Mouse (Mus musculus): Measurements from ENCODE around the gene Jam2. TPM values are rescaled to one million over a fixed set of nuclear protein-coding genes. Genes with fewer than 3 reads are reported as not detected.

Jam2 gene
- total RNA-seq (2014; rRNA removed): 26.8 and 29.3 TPM in 2 replicates
- polyA plus RNA-seq (2015; fragmentation: Nextera tagmentation; extraction: Ambion mirVana): 20.8 and 21.8 TPM in 2 replicates

DNA sequence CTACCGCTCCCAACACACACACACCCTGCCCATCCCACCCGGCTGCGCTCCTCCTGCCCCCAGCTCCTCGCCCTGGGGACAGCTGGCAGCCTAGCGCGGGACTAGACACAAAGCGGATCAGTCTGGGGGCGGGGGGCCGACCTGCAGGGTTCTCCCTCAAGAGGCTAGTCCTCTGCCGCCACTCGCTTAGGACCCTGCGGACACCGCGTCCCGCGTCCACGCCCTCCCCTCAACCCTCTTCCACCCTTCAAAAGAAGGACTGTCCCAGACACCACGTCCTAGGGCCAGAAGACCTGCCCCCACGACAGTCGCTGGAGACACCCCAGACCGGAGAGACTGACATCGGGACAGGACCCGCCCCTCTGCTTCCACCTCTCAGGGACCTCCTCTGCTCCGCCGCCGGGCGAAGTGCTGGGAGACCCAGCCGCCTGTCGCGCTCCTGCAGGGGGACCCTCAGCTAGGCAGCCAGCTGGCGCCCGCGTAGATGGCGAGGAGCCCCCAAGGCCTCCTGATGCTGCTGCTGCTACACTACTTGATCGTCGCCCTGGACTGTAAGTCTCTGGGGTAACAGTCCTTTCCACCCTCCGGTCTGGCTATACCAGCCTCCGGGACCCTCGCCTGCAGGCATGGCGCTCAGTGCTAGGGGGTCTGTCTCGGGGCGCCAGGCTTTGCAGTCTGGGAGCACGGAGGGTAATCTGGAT is at the start of gene Jam2:
Gene Jam2 (plus strand): TSS at position 121 of the 701 bp plus-strand sequence.
- Histone ChIP-seq H3K27me3 (ENCODE audit: insufficient read depth, low read length) (no peaks in the 10 kb centered on the region), H3K9me3 (ENCODE audit: low read length) (no peaks in the 10 kb centered on the region), H3K36me3 (ENCODE audit: insufficient read depth, low read length) (no peaks in the 10 kb centered on the region), H3K9ac (replicated peaks; ENCODE audit: low read length, poor library complexity, severe bottlenecking) (peak within 1 kb of the TSS; percentile 63), H3K4me3 (ENCODE audit: low read depth, low read length) (peak within 1 kb of the TSS; percentile 57), H3K27ac (ENCODE audit: low read depth, low read length) (peak within 1 kb of the TSS; percentile 78), H3K4me1 (ENCODE audit: insufficient read depth, low read length) (0 out of 2 replicates have a peak, but pooled peaks cover 4% of the 10 kb centered on the region), H3K4me2 (ENCODE audit: low read depth, low read length, poor library complexity, severe bottlenecking) (peak within 1 kb of the TSS; percentile 98)
- ATAC-seq (ENCODE audit: low FRiP score) (peak; percentile 83), DNase-seq (ENCODE audit: low spot score) (peak; percentile 72)
- peak; percentile 19; the same call in 1 of the 2 replicates for TF ChIP-seq CTCF (IDR thresholded peaks at IDR 0.05)
- under 1% methylated on average over 41 of the region's 43 CpGs for WGBS

DNA sequence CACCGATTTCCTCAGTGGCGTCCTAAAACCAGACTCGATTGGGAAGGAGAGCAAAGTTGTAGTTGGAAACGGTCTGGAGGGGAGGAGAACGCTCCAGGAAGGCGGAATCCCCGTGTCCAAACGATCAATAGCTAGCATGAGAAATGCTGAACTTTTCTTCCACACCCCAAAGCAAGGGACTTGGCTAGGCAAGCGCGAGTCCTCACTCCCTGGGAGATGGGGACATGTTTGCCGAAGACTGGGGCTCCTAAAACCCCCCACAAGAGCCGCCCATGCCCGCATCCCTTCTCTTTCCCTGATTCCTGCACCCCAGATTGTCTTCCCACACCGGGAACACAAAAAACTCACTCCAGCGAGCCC is 39.1 kb upstream of the Jam2 start:
- Histone ChIP-seq H3K9me3 (ENCODE audit: low read length) (no peaks in the 10 kb centered on the region), H3K27me3 (ENCODE audit: insufficient read depth, low read length) (no peaks in the 10 kb centered on the region), H3K27ac (ENCODE audit: low read depth, low read length) (peak overlapping the region; percentile 18; the same call in 1 of the 2 replicates), H3K4me1 (ENCODE audit: insufficient read depth, low read length) (no peaks in the 10 kb centered on the region; the same call in 1 of the 2 replicates), H3K4me2 (ENCODE audit: low read depth, low read length, poor library complexity, severe bottlenecking) (peak overlapping the region; percentile 61), H3K36me3 (ENCODE audit: insufficient read depth, low read length) (peaks cover 16% of the 10 kb centered on the region), H3K4me3 (ENCODE audit: low read depth, low read length) (peak overlapping the region; percentile 53), H3K9ac (replicated peaks; ENCODE audit: low read length, poor library complexity, severe bottlenecking) (peak overlapping the region; percentile 73)
- DNase-seq (ENCODE audit: low spot score): peak; percentile 8
- under 1% methylated on average over 15 of the region's 15 CpGs for WGBS
- ATAC-seq (ENCODE audit: low FRiP score): peak; percentile 49
- TF ChIP-seq CTCF (IDR thresholded peaks at IDR 0.05): no peak

DNA sequence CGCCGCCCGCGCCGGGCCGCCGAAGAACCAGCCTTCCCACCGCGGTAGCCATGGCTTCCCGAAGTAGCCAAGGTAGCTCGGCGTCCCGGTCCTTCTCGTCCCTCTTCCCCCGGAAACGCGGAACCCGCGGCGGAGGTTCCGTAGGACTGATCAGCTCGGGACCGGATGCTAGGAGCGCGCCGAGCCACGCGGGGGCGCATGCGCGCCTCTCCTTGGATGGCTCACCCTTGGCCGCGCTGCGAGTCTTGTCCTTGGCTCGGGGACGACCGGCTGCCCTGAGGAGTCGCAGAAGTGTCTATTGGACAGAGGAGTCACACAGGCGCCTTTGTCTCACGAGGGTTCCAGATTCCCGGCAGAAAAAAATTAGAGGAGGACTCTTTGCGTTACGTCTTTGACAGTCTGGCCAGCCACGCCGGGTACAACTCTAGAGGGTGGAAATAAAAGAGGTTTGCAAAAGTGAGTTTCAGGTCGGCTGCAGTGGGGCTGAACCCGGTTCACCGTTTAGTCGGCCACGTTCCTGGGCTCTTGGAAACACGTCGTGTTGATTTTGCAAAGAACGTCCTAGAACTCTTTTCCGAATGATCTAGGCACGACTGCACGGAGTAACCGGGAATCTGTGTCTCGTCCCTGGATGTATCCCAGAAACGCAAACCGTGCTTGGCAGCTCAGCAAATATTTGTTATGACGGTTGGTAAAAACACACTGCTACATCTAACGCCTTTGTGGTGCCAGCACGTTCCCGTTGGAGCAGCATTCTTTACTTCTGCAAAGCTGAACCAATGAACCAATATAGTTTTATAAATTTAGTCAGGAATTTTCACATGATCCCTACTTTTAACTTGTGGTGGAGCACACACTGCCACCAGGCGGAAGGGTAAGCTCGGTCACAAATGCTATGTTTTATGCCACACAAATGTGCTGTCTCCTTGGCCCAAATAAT is 38.5 kb upstream of the Jam2 start, which contains the start of gene Mrpl39:
Gene Mrpl39 (minus strand): TSS at position 577 of the 940 bp plus-strand sequence.
- WGBS: 1% methylated on average over 66 of the region's 66 CpGs
- Histone ChIP-seq H3K36me3 (ENCODE audit: insufficient read depth, low read length) (peaks cover 14% of the 10 kb centered on the region; the same call in 1 of the 2 replicates), H3K4me2 (ENCODE audit: low read depth, low read length, poor library complexity, severe bottlenecking) (peak within 1 kb of the TSS; percentile 61), H3K9me3 (ENCODE audit: low read length) (no peaks in the 10 kb centered on the region), H3K9ac (replicated peaks; ENCODE audit: low read length, poor library complexity, severe bottlenecking) (peak within 1 kb of the TSS; percentile 73), H3K4me3 (ENCODE audit: low read depth, low read length) (peak within 1 kb of the TSS; percentile 53), H3K27me3 (ENCODE audit: insufficient read depth, low read length) (no peaks in the 10 kb centered on the region), H3K4me1 (ENCODE audit: insufficient read depth, low read length) (no peaks in the 10 kb centered on the region; the same call in 1 of the 2 replicates), H3K27ac (ENCODE audit: low read depth, low read length) (peak within 1 kb of the TSS; percentile 47; the same call in 1 of the 2 replicates)
- DNase-seq (ENCODE audit: low spot score): peak; percentile 98
- ATAC-seq (ENCODE audit: low FRiP score): peak; percentile 98
- TF ChIP-seq CTCF (IDR thresholded peaks at IDR 0.05): peak; percentile 89

DNA sequence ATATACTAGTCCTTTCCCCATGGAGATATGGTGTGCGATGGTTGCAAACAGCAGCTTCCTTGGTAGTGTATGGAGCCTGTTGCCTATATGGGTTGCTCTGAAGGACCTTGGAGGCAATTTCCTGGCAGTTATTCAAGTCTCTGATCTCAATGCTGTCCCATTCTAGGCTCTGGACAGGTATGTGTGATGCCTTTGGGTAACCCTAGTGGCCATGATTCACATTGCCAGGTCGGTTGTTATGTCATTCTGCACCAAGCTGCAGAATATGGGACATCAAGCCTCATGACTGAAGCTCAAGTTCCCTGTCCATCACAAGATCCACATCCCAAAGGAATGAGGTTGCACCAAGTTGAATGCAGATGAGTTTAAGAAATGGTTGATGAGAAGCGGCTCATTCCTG is 36.6 kb upstream of the Jam2 start:
- DNase-seq (ENCODE audit: low spot score): no peak
- peak; percentile 23; the same call in 1 of the 2 replicates for TF ChIP-seq CTCF (IDR thresholded peaks at IDR 0.05)
- Histone ChIP-seq H3K27ac (ENCODE audit: low read depth, low read length) (no peak overlapping the region), H3K4me1 (ENCODE audit: insufficient read depth, low read length) (no peaks in the 10 kb centered on the region; the same call in 1 of the 2 replicates), H3K36me3 (ENCODE audit: insufficient read depth, low read length) (no peaks in the 10 kb centered on the region), H3K27me3 (ENCODE audit: insufficient read depth, low read length) (no peaks in the 10 kb centered on the region), H3K4me2 (ENCODE audit: low read depth, low read length, poor library complexity, severe bottlenecking) (no peak overlapping the region), H3K9ac (replicated peaks; ENCODE audit: low read length, poor library complexity, severe bottlenecking) (no peak overlapping the region), H3K9me3 (ENCODE audit: low read length) (no peaks in the 10 kb centered on the region), H3K4me3 (ENCODE audit: low read depth, low read length) (no peak overlapping the region)
- ATAC-seq (ENCODE audit: low FRiP score): no peak
- 75% methylated on average over 3 of the region's 3 CpGs for WGBS

DNA sequence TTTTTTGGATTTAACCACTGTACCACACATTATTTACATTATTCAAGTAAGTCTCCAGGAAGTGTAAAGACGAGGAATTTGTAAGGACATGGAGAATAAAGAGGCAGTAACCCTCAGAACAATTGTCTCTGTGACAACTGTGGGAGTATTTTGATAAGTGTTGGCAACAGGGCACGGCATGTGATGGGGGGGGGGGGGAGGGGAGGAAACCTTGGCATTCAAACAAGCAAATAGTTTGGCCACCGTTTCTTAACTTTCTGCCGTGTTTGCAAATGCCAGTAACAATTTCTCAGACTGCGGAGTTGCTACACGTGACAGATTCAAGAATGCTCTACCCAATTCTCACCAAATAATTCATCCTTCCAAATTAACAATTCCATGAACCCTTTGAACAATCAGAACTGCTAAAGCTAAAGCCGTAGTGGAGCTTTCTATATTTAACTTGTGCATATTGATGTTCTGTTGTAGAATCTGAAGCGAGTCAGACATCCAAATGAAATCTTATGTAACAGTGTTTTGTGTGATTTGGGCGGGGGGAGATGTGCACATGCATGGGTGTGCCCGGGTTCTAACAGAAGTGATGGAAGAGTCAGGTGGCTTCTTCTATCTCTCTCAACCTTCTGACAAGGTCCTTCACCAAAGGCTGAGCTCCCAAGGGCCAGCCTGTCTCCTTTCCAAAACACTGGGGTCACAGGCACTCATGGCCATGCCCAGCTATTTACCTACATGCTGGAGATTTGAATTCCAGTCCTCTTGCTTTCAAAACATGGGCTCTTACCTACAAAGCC is 29.0 kb upstream of the Jam2 start:
- Histone ChIP-seq H3K9ac (replicated peaks; ENCODE audit: low read length, poor library complexity, severe bottlenecking) (no peak overlapping the region), H3K9me3 (ENCODE audit: low read length) (no peaks in the 10 kb centered on the region), H3K4me1 (ENCODE audit: insufficient read depth, low read length) (no peaks in the 10 kb centered on the region), H3K27ac (ENCODE audit: low read depth, low read length) (no peak overlapping the region), H3K36me3 (ENCODE audit: insufficient read depth, low read length) (no peaks in the 10 kb centered on the region), H3K4me2 (ENCODE audit: low read depth, low read length, poor library complexity, severe bottlenecking) (no peak overlapping the region), H3K4me3 (ENCODE audit: low read depth, low read length) (no peak overlapping the region), H3K27me3 (ENCODE audit: insufficient read depth, low read length) (no peaks in the 10 kb centered on the region)
- DNase-seq (ENCODE audit: low spot score): peak; percentile 10
- 65% methylated on average over 10 of the region's 10 CpGs for WGBS
- TF ChIP-seq CTCF (IDR thresholded peaks at IDR 0.05): no peak
- no peak for ATAC-seq (ENCODE audit: low FRiP score)

All from midbrain, postnatal 0 days (tissue).